Mouse (Mus musculus): ENCODE measurements at regions not wholly inside any gene's neighbourhood (a gene's known extent, or its start where the extent isn't known, plus 50 kb on each side); places are given as distances from the start of the nearest gene placed in this dataset.
"Not testable (repeated sequence)": the region's sequence is repeated elsewhere in the genome, so short reads cannot be mapped to it uniquely, and the experiment has no call there.

GRCm38 (mm10) chr4:66691598-66692220, 135.7 kb upstream of the Tlr4 start:
- Histone ChIP-seq H3K9ac (no peak overlapping the region), H3K36me3 (replicated peaks) (no peaks in the 10 kb centered on the region), H3K4me1 (no peaks in the 10 kb centered on the region), H3K4me3 (replicated peaks) (no peak overlapping the region), H3K27ac (no peak overlapping the region), H3K9me3 (no peaks in the 10 kb centered on the region), H3K27me3 (no peaks in the 10 kb centered on the region), H3K4me2 (no peak overlapping the region)
- 23% methylated on average over 5 of the region's 5 CpGs for WGBS
- ATAC-seq (ENCODE audit: low FRiP score): 0 out of 2 replicates have a peak, but pooled peaks have one; percentile 14

GRCm38 (mm10) chr4:66693982-66694578, 133.3 kb upstream of the Tlr4 start:
- no peak overlapping the region for H3K4me2 ChIP-seq
- no peak overlapping the region for H3K9ac ChIP-seq
- peak; percentile 67 for ATAC-seq (ENCODE audit: low FRiP score)
- no peaks in the 10 kb centered on the region for H3K27me3 ChIP-seq
- peak overlapping the region; percentile 53; the same call in 1 of the 2 replicates for H3K27ac ChIP-seq
- H3K36me3 ChIP-seq (replicated peaks): no peaks in the 10 kb centered on the region
- no peaks in the 10 kb centered on the region for H3K9me3 ChIP-seq
- WGBS: 56% methylated on average over 4 of the region's 4 CpGs
- H3K4me3 ChIP-seq (replicated peaks): no peak overlapping the region
- no peaks in the 10 kb centered on the region for H3K4me1 ChIP-seq

DNA sequence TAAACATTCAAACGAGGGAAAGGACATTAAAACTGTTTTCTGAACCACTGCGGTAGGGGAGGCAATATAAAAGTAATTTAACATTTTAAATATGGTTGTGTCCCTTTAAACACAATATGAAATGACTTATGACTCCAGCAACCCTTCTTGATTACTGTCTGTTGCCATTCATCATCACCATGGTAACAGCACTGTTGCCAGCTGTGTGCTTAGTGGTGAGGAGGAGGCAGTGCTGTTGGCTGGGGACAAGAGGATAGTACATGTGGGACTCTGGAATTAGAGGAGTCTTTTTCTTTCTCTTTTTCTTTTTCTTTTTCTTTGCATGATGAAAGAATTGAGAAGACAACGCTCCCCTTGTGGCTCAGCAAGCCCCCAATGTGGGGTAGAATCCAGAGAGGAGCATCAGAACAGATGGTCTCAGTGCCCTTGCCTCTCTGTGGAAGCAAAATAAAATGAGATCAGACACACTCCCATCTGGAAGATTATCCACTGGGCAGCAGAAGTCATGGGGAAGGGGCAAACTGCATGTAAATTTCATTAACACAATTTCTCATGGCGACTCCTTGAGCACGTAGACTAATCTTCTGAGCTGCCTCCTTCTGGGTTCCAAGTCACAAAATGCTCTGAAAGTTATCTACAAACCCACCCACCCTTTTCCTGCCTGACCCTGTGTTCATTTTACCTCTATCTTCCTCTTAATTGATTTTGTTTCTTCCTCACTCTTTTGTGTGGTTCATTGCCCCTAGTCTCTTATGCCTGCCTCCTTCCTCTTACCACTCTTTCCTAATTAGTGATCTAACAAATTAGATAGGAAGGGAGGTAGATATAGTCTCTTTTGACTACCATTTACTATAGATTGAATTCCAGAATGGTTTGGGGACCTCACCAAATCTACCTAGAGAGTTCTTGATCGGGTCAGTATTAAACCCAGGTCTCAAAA, 111.3 kb upstream of the Tlr4 start:
- H3K4me1 ChIP-seq: no peaks in the 10 kb centered on the region; the same call in 1 of the 2 replicates
- ATAC-seq (ENCODE audit: low FRiP score): peak; percentile 88
- no peak overlapping the region for H3K4me3 ChIP-seq (replicated peaks)
- no peak overlapping the region for H3K9ac ChIP-seq
- no peaks in the 10 kb centered on the region for H3K9me3 ChIP-seq
- no peak overlapping the region for H3K4me2 ChIP-seq
- 82% methylated on average over 6 of the region's 6 CpGs for WGBS
- no peaks in the 10 kb centered on the region for H3K27me3 ChIP-seq
- no peak overlapping the region for H3K27ac ChIP-seq
- H3K36me3 ChIP-seq (replicated peaks): no peaks in the 10 kb centered on the region

DNA sequence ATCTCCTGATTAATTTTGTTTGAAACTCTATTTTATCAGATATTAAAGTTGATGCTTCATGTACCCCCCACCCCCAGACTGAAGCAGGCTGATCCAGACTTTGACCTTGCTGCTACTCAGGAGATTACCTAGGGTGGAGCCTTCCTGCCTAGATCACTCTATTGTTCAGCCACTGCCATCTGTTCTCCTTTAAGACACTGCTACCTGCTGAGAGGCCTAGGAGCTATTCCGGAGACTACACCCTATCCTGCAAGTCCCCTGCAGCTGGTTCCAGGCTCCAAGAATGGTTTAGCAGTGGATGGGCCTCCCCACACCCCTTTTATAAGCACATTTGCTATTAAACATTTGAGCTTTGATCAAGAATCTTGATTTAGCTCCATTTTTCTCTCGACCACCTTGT, 90.0 kb upstream of the Tlr4 start:
- ATAC-seq (ENCODE audit: low FRiP score): no peak
- H3K4me3 ChIP-seq (replicated peaks): no peak overlapping the region
- H3K27me3 ChIP-seq: no peaks in the 10 kb centered on the region
- no peak overlapping the region for H3K4me2 ChIP-seq
- H3K4me1 ChIP-seq: no peaks in the 10 kb centered on the region
- no peak overlapping the region for H3K27ac ChIP-seq
- no peaks in the 10 kb centered on the region for H3K9me3 ChIP-seq
- no peak overlapping the region for H3K9ac ChIP-seq
- 19% methylated on average over 2 of the region's 2 CpGs for WGBS
- no peaks in the 10 kb centered on the region for H3K36me3 ChIP-seq (replicated peaks)

GRCm38 (mm10) chr4:66743421-66743820, 84.0 kb upstream of the Tlr4 start:
- not testable (repeated sequence) for H3K9me3 ChIP-seq; H3K9ac ChIP-seq; H3K27ac ChIP-seq; H3K27me3 ChIP-seq; H3K4me3 ChIP-seq (replicated peaks); H3K4me2 ChIP-seq; ATAC-seq (ENCODE audit: low FRiP score); H3K4me1 ChIP-seq; H3K36me3 ChIP-seq (replicated peaks)
- WGBS: 94% methylated on average over 19 of the region's 19 CpGs

DNA sequence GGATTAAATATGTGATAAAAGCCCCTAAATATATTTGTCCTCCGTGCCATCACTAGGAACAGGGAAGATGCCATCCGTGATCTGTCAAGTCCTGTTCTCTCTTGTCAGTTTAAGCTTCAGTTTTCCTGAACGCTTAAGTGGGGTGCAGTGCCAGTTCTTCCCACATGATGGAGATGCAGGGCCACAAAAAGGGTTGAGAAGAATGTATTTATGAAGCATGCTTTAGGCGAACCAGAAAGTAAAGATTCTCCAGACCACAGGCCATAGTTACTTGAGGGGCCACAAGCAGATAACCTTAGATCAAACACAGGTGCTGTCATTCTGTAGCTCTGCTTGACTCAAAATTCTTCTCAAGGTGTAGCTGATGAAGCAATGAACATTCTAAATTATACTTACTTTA, 58.6 kb upstream of the Tlr4 start:
- no peaks in the 10 kb centered on the region for H3K4me1 ChIP-seq
- no peak overlapping the region for H3K9ac ChIP-seq
- peak; percentile 73 for ATAC-seq (ENCODE audit: low FRiP score)
- H3K27me3 ChIP-seq: no peaks in the 10 kb centered on the region
- H3K4me3 ChIP-seq (replicated peaks): no peak overlapping the region
- no peak overlapping the region for H3K27ac ChIP-seq
- 42% methylated on average over 4 of the region's 4 CpGs for WGBS
- H3K36me3 ChIP-seq (replicated peaks): no peaks in the 10 kb centered on the region
- no peaks in the 10 kb centered on the region for H3K9me3 ChIP-seq
- H3K4me2 ChIP-seq: no peak overlapping the region
